ENCODE assay signal across 35 mouse cellular contexts in the genomic region with DNA sequence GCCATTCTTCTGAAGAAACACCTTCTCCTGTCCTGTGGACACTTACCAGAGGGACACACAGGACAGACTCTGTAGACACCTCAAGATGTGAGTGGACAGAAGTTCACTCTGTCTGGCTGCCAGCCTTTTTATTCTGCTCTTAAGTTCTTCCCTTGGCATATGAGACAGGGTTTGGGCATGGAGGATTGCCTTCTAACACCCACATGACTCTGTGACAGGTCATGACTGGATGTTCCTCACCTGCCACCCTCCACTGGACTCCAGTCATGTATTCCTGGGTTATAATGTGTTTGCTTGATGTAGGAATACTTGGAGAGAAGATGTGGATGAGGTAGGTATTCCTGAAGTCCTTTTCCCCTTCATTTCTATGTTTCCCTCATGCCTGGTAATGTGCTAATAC. TPM values are rescaled to one million over a fixed set of nuclear protein-coding genes. Genes with fewer than 3 reads are reported as not detected.
"Had no signal": no experiment of that assay in that cellular context is flagged by ENCODE, and none has a peak within 500 bp of the region (broad histone marks: within the 10 kb centered on the region; RNA-seq: fewer than 3 reads in every experiment).

Lce1k (minus strand) TSS at position 101 of the 400 bp plus-strand sequence.

- H3K9ac ChIP-seq: embryonic facial prominence, embryonic 12.5 days; embryonic facial prominence, embryonic 13.5 days; embryonic facial prominence, embryonic 15.5 days; forebrain, embryonic 12.5 days; forebrain, embryonic 13.5 days; forebrain, embryonic 15.5 days; forebrain, postnatal 0 days had no signal

- H3K4me1 ChIP-seq: embryonic facial prominence, embryonic 10.5 days; embryonic facial prominence, embryonic 12.5 days; embryonic facial prominence, embryonic 13.5 days; embryonic facial prominence, embryonic 15.5 days; forebrain, embryonic 10.5 days; forebrain, embryonic 12.5 days; forebrain, embryonic 13.5 days; forebrain, embryonic 15.5 days had no signal

- H3K4me2 ChIP-seq: embryonic facial prominence, embryonic 12.5 days; embryonic facial prominence, embryonic 13.5 days; embryonic facial prominence, embryonic 15.5 days; forebrain, embryonic 12.5 days; forebrain, embryonic 13.5 days; forebrain, embryonic 15.5 days had no signal

- H3K9me3 ChIP-seq: embryonic facial prominence, embryonic 10.5 days; embryonic facial prominence, embryonic 12.5 days; embryonic facial prominence, embryonic 13.5 days; embryonic facial prominence, embryonic 15.5 days; forebrain, embryonic 10.5 days; forebrain, embryonic 12.5 days; forebrain, embryonic 13.5 days; forebrain, embryonic 15.5 days had no signal

- H3K27ac ChIP-seq: embryonic facial prominence, embryonic 10.5 days; embryonic facial prominence, embryonic 12.5 days; embryonic facial prominence, embryonic 13.5 days; embryonic facial prominence, embryonic 15.5 days; forebrain, embryonic 10.5 days; forebrain, embryonic 12.5 days; forebrain, embryonic 13.5 days; forebrain, embryonic 15.5 days; gastrocnemius, adult 2 months; heart, adult 2 months had no signal

- H3K4me3 ChIP-seq: embryonic facial prominence, embryonic 10.5 days; embryonic facial prominence, embryonic 12.5 days; embryonic facial prominence, embryonic 13.5 days; embryonic facial prominence, embryonic 15.5 days; erythroblast, embryonic 14.5 days; forebrain, embryonic 10.5 days; forebrain, embryonic 12.5 days; forebrain, embryonic 13.5 days; forebrain, embryonic 15.5 days; gastrocnemius, adult 2 months; heart, adult 2 months had no signal

- DNase-seq: cerebellum, adult 2 months; cerebellum, adult 8-10 months; cerebellum, adult 9-10 months; cerebellum, adult 9-11 months; cerebellum, postnatal 10 days; cerebellum, postnatal 14 days; cerebellum, postnatal 25 days; cerebellum, postnatal 36 days; embryo, embryonic 11 days; forebrain, postnatal 0 days; gastrocnemius, adult 2 months; gastrocnemius, postnatal 10 days; gastrocnemius, postnatal 14 days; gastrocnemius, postnatal 25 days; gastrocnemius, postnatal 36 days; heart, adult 11 months; heart, adult 18-20 months; heart, adult 2 months had no signal

- H3K36me3 ChIP-seq: embryonic facial prominence, embryonic 10.5 days; embryonic facial prominence, embryonic 12.5 days; embryonic facial prominence, embryonic 13.5 days; embryonic facial prominence, embryonic 15.5 days; forebrain, embryonic 10.5 days; forebrain, embryonic 12.5 days; forebrain, embryonic 15.5 days had no signal

- ATAC-seq: forebrain, embryonic 13.5 days; forebrain, embryonic 14.5 days; forebrain, embryonic 15.5 days; forebrain, embryonic 16.5 days; forebrain, postnatal 0 days had no signal

- H3K27me3 ChIP-seq: embryonic facial prominence, embryonic 12.5 days; embryonic facial prominence, embryonic 13.5 days; embryonic facial prominence, embryonic 15.5 days; forebrain, embryonic 12.5 days; forebrain, embryonic 13.5 days; forebrain, embryonic 15.5 days had no signal

RNA-seq across cellular contexts. Expression of gene Lce1k, which starts in this region (rescaled TPM):
- polyA plus RNA-seq: cerebellum, adult 2 months; cortical plate, adult 2 months; embryonic facial prominence, embryonic 10.5 days; embryonic facial prominence, embryonic 11.5 days; embryonic facial prominence, embryonic 12.5 days; embryonic facial prominence, embryonic 13.5 days; embryonic facial prominence, embryonic 14.5 days; erythroblast, embryonic 14.5 days; forebrain, embryonic 10.5 days; forebrain, embryonic 11.5 days; forebrain, embryonic 12.5 days; forebrain, embryonic 13.5 days; forebrain, embryonic 14.5 days; forebrain, embryonic 15.5 days; forebrain, embryonic 16.5 days; forebrain, postnatal 0 days; frontal cortex, adult 2 months; gonadal fat pad, adult 2 months; heart, adult 2 months had no signal
